Mouse (Mus musculus) embryonic facial prominence, embryonic 10.5 days (tissue): ENCODE measurements at regions not wholly inside any gene's neighbourhood (a gene's known extent, or its start where the extent isn't known, plus 50 kb on each side); places are given as distances from the start of the nearest gene placed in this dataset.

Experiments used
- DNase-seq: peaks from one replicate; pipeline ENCODE4 v3.0.0-alpha.2; 2017; ENCODE audit warnings: low spot score
- H3K27ac ChIP-seq: fragments of 300-500 bp; sonication (generic); replicated peaks from 2 replicates; pipeline ENCODE4 v1.5.1; 2016; ENCODE audit warnings: mild to moderate bottlenecking
- H3K27me3 ChIP-seq: fragments of 300-500 bp; sonication (generic); replicated peaks from 2 replicates; pipeline ENCODE4 v1.6.1; 2016; ENCODE audit warnings: low read depth, mild to moderate bottlenecking; ENCODE audit not compliant: poor library complexity, severe bottlenecking
- H3K36me3 ChIP-seq: fragments of 300-500 bp; sonication (generic); replicated peaks from 2 replicates; pipeline ENCODE4 v1.6.1; 2016; ENCODE audit warnings: mild to moderate bottlenecking, moderate library complexity
- H3K4me1 ChIP-seq: fragments of 300-500 bp; sonication (generic); 2 replicates; pipeline ENCODE4 v1.6.1; 2016
- H3K4me3 ChIP-seq: fragments of 300-500 bp; sonication (generic); 2 replicates; pipeline ENCODE4 v1.5.1; 2016; ENCODE audit warnings: mild to moderate bottlenecking, moderate library complexity
- H3K9me3 ChIP-seq: fragments of 300-500 bp; sonication (generic); 2 replicates; pipeline ENCODE4 v1.6.1; 2016; ENCODE audit warnings: mild to moderate bottlenecking
- WGBS: fragments of 180-500 bp; shearing (Covaris S2); methylation state at CpG from one replicate; pipeline ENCODE4 v1.1.7; 2016; 5-methylcytosine and 5-hydroxymethylcytosine counted together

DNA sequence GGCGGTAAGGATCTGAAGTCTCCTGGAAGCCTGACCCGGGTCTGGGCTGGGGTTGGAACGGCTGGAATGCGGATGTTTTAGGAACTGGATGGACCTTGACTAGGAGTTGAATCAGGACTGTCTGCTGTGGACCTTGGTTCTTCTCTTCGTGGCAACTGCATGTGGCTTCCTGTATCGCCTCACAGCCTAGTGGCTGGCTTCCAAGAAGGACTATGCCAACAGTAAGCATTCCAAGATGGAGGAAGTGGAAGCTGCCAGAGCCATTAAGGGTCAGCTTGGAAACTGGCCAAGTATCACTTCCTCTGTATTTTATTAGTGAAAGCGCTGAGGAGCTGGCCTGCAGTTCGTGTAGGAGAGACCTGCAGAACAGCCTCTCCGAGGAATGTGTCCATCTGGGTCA, 98.4 kb upstream of the Galnt15 start:
- Histone ChIP-seq H3K27ac (no peak overlapping the region), H3K36me3 (no peaks in the 10 kb centered on the region), H3K9me3 (0 out of 2 replicates have a peak, but pooled peaks cover 3% of the 10 kb centered on the region), H3K27me3 (no peaks in the 10 kb centered on the region), H3K4me1 (peaks cover 28% of the 10 kb centered on the region), H3K4me3 (no peak overlapping the region)
- WGBS: 87% methylated on average over 9 of the region's 9 CpGs
- no peak for DNase-seq

GRCm38 (mm10) chr14:31931971-31932370, 96.8 kb upstream of the Galnt15 start:
- H3K9me3 ChIP-seq: no peaks in the 10 kb centered on the region
- no peaks in the 10 kb centered on the region for H3K36me3 ChIP-seq
- 86% methylated on average over 5 of the region's 5 CpGs for WGBS
- DNase-seq: no peak
- H3K4me3 ChIP-seq: no peak overlapping the region
- H3K27ac ChIP-seq: no peak overlapping the region
- H3K4me1 ChIP-seq: peaks cover 33% of the 10 kb centered on the region
- H3K27me3 ChIP-seq: no peaks in the 10 kb centered on the region

GRCm38 (mm10) chr14:31933441-31933840, 95.3 kb upstream of the Galnt15 start:
- Histone ChIP-seq H3K27me3 (no peaks in the 10 kb centered on the region), H3K27ac (peak overlapping the region; percentile 87), H3K4me3 (peak overlapping the region; percentile 61), H3K9me3 (no peaks in the 10 kb centered on the region), H3K4me1 (peaks cover 33% of the 10 kb centered on the region), H3K36me3 (no peaks in the 10 kb centered on the region)
- peak; percentile 62 for DNase-seq
- WGBS: under 1% methylated on average over 9 of the region's 9 CpGs

DNA sequence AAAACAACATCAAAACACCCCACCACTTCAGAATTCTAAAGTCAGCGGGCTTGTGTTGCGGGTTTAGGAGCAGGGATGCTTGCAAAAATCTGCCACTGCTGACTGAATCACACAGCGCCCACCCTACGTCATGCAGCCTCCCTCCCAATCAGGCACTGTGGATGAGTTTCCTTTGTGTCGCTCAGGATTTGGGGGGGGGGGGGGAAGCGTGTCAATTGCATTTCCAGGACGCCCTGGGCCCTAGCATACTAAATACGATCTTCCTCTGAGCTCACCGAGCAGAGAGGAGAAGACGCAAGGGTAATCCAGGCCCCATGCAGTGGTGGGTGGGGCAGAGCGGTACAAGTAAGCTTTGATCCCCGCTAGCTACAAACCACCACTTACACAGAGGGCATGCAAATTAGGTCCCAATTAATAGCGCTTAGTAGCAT, 94.9 kb upstream of the Galnt15 start:
- under 1% methylated on average over 13 of the region's 13 CpGs for WGBS
- peak overlapping the region; percentile 87 for H3K27ac ChIP-seq
- peak; percentile 84 for DNase-seq
- no peaks in the 10 kb centered on the region for H3K27me3 ChIP-seq
- H3K4me3 ChIP-seq: peak overlapping the region; percentile 61
- no peaks in the 10 kb centered on the region for H3K36me3 ChIP-seq
- H3K4me1 ChIP-seq: peaks cover 33% of the 10 kb centered on the region
- no peaks in the 10 kb centered on the region for H3K9me3 ChIP-seq

DNA sequence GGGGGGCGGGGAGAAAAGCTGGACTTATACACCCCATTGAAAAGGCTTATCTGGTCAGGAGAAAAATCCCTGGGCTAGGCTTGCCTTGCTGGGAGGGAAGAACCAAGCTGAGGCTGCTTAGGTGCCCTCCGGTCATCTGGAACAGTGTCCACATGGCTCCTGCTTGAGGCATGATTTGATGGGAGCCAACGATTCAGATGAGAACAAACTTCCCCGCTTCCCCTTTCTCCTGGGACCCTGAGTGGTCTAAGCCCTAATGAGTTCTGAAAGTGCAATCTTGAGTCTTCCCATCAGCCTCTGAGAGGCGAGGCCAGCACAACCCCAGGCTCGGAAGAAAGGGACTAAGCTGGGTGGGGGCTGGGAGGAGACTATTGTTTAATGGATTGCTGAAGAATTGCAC, 94.5 kb upstream of the Galnt15 start:
- H3K4me1 ChIP-seq: peaks cover 33% of the 10 kb centered on the region
- H3K36me3 ChIP-seq: no peaks in the 10 kb centered on the region
- peak; percentile 64 for DNase-seq
- H3K4me3 ChIP-seq: peak overlapping the region; percentile 61
- H3K27ac ChIP-seq: peak overlapping the region; percentile 87
- WGBS: 0% methylated on average over 6 of the region's 6 CpGs
- no peaks in the 10 kb centered on the region for H3K27me3 ChIP-seq
- no peaks in the 10 kb centered on the region for H3K9me3 ChIP-seq

GRCm38 (mm10) chr14:31934771-31935170, 94.0 kb upstream of the Galnt15 start:
- H3K4me1 ChIP-seq: peaks cover 33% of the 10 kb centered on the region
- no peaks in the 10 kb centered on the region for H3K36me3 ChIP-seq
- peak overlapping the region; percentile 61 for H3K4me3 ChIP-seq
- DNase-seq: no peak
- H3K9me3 ChIP-seq: no peaks in the 10 kb centered on the region
- H3K27ac ChIP-seq: peak overlapping the region; percentile 87
- no peaks in the 10 kb centered on the region for H3K27me3 ChIP-seq
- WGBS: 12% methylated on average over 3 of the region's 3 CpGs

DNA sequence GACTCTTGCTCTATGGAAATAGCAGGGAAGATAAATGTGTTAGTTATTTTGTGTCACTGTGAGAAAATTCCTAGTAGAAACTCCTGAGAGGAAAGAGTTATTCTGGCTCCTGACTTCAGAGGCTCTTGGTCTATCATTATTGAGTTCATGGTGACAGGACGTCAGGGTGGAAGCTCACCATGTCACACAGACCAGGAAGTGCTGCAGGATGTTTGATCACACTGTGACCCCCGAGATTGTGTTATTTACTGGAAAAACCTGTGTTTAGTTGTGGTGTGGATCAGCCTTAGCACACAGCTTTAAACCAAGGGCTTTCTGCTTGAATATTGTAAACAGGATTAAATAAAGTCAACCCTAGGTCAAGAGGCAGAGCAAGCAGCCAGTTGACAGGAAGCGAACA, 93.4 kb upstream of the Galnt15 start:
- Histone ChIP-seq H3K4me3 (no peak overlapping the region), H3K27me3 (no peaks in the 10 kb centered on the region), H3K4me1 (peaks cover 31% of the 10 kb centered on the region), H3K9me3 (no peaks in the 10 kb centered on the region), H3K36me3 (no peaks in the 10 kb centered on the region), H3K27ac (no peak overlapping the region)
- 43% methylated on average over 3 of the region's 3 CpGs for WGBS
- no peak for DNase-seq

DNA sequence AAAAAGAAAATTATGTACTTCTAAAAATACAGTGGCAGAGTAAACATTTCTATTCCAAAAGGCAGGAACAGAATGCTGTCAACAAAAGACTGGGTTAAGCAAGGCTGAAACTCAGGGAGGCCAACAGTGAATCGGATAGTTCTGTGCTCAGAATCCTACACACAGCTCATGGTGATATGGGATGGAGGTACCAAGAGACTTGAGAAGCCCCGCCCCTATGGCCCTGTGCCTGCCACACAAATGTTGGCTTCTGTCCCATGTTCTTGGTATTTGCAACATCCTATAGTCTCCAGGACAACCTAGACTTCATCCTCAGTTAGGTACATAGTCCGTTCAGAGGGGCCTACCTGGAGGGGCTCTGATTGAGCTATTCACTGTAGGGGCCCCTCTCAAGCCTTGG, 92.2 kb upstream of the Galnt15 start:
- Histone ChIP-seq H3K9me3 (no peaks in the 10 kb centered on the region), H3K4me3 (no peak overlapping the region), H3K36me3 (no peaks in the 10 kb centered on the region), H3K27me3 (no peaks in the 10 kb centered on the region), H3K4me1 (peaks cover 29% of the 10 kb centered on the region), H3K27ac (no peak overlapping the region)
- WGBS: 97% methylated on average over 3 of the region's 3 CpGs
- no peak for DNase-seq

DNA sequence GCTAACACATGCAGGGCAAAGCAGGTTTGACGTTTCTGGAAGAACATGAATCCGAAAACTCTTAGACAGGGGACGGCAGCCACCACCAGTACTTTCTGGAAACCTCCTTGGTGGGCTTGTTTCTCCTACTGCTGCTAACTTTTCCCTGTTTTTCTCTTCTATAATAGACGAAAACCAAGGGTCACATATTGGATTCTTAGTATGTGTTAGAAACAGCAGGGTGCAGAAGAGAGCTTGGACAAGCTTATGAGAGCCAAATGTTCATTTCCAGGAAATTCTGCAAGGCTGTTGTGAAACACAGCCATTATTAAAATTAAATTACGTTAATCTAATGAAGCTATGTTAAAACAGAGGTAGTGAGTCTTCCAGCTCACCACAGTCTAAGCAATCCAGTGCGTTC, 87.9 kb upstream of the Galnt15 start:
- Histone ChIP-seq H3K36me3 (no peaks in the 10 kb centered on the region), H3K27me3 (no peaks in the 10 kb centered on the region), H3K4me1 (peaks cover 7% of the 10 kb centered on the region), H3K4me3 (no peak overlapping the region), H3K9me3 (no peaks in the 10 kb centered on the region), H3K27ac (no peak overlapping the region)
- DNase-seq: no peak
- 84% methylated on average over 6 of the region's 6 CpGs for WGBS

DNA sequence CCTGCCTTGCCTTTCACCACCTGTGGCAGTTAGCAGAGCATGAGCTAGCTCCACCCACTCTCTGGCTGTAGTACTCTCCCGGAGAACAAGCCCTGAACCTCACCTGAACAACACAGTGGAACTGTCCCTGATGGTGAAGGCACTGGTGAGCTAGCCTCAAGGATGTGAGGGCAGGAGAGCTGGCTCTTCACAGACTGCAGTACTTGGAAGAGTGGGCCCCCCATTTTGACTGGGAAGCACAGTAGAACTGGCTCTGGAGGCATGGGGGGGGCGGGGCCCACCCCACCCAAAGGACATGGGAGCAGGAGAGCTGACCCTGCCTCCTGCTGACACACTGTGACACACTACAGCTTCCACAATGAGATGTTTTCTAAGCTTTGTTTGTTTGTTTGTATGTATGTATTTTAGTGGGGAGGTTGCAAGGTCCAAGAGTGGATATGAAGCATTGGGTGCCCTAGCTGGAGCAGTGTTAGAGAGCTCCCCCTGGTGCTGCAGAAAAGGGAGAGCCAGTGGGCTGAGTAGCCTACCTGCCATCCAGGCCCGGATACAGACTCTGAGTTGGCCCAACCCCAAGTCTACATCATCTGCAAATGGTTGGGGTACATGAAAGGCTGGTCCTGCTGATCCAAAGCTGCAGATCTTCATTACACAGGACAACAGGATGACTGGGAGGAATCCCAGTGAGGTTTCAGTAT, 86.4 kb upstream of the Galnt15 start:
- no peak overlapping the region for H3K27ac ChIP-seq
- H3K9me3 ChIP-seq: no peaks in the 10 kb centered on the region
- no peaks in the 10 kb centered on the region for H3K27me3 ChIP-seq
- no peaks in the 10 kb centered on the region for H3K36me3 ChIP-seq
- H3K4me1 ChIP-seq: peaks cover 15% of the 10 kb centered on the region
- H3K4me3 ChIP-seq: no peak overlapping the region
- no peak for DNase-seq
- 76% methylated on average over 3 of the region's 3 CpGs for WGBS

GRCm38 (mm10) chr14:31944682-31945081, 84.1 kb upstream of the Galnt15 start:
- DNase-seq: no peak
- Histone ChIP-seq H3K4me3 (no peak overlapping the region), H3K36me3 (no peaks in the 10 kb centered on the region), H3K27ac (no peak overlapping the region), H3K9me3 (no peaks in the 10 kb centered on the region), H3K27me3 (no peaks in the 10 kb centered on the region), H3K4me1 (peaks cover 17% of the 10 kb centered on the region)
- 92% methylated on average over 6 of the region's 6 CpGs for WGBS

GRCm38 (mm10) chr14:31945125-31945524, 83.7 kb upstream of the Galnt15 start:
- Histone ChIP-seq H3K36me3 (no peaks in the 10 kb centered on the region), H3K9me3 (no peaks in the 10 kb centered on the region), H3K27me3 (no peaks in the 10 kb centered on the region), H3K4me3 (no peak overlapping the region), H3K4me1 (peaks cover 17% of the 10 kb centered on the region), H3K27ac (no peak overlapping the region)
- WGBS: 74% methylated on average over 7 of the region's 7 CpGs
- no peak for DNase-seq

DNA sequence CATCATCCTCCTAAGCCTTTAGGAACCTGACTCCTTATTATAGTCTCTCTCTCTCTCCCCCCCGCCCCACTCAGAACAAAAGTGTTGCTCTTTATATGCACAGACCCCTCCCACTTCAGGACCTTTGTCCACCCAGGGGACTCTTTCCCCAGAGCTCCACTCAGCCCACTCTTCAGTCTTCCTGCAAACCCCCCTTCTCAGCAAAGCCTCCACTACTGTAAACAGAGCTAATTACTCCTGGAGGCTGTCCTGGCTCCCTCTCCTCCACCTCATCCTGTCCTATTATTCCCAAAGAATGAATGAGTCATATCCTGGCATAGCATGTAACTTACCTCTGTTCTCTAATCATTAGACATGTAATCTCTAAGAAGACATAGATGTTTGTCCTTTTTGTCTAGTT, 82.8 kb upstream of the Galnt15 start:
- no peak overlapping the region for H3K4me3 ChIP-seq
- H3K27me3 ChIP-seq: no peaks in the 10 kb centered on the region
- no peaks in the 10 kb centered on the region for H3K36me3 ChIP-seq
- WGBS: 58% methylated on average over 1 of the region's 1 CpGs
- no peak for DNase-seq
- no peaks in the 10 kb centered on the region for H3K9me3 ChIP-seq
- peaks cover 17% of the 10 kb centered on the region for H3K4me1 ChIP-seq
- no peak overlapping the region for H3K27ac ChIP-seq
